Mouse (Mus musculus): ENCODE data around the gene Gm2663. TPM values are rescaled to one million over a fixed set of nuclear protein-coding genes. Genes with fewer than 3 reads are reported as not detected.
"Not testable (repeated sequence)": the region's sequence is repeated elsewhere in the genome, so short reads cannot be mapped to it uniquely, and the experiment has no call there.

The Gm2663 gene
- total RNA-seq (2022), result not detected

GRCm38 (mm10) chr6:40999379-40999778, at the start of gene Gm2663:
Gene Gm2663 (minus strand): TSS chr6:40999479.
- DNase-seq (ENCODE audit: low spot score), result not testable (repeated sequence)

GRCm38 (mm10) chr6:41048602-41049001, 49.3 kb upstream of the Gm2663 start:
- no peak for DNase-seq (ENCODE audit: low spot score)

- no peak for DNase-seq (ENCODE audit: low spot score)
These were observed 48.7 kb upstream of the Gm2663 start for GRCm38 (mm10) chr6:41047961-41048360.

- DNase-seq (ENCODE audit: low spot score), result no peak
These were observed 47.9 kb upstream of the Gm2663 start for GRCm38 (mm10) chr6:41047202-41047601.

GRCm38 (mm10) chr6:41046553-41046952, 47.3 kb upstream of the Gm2663 start:
- no peak for DNase-seq (ENCODE audit: low spot score)

GRCm38 (mm10) chr6:41044753-41045152, 45.5 kb upstream of the Gm2663 start:
- no peak for DNase-seq (ENCODE audit: low spot score)

GRCm38 (mm10) chr6:41044314-41044713, 45.0 kb upstream of the Gm2663 start:
- DNase-seq (ENCODE audit: low spot score), result no peak

GRCm38 (mm10) chr6:41035409-41035808, 36.1 kb upstream of the Gm2663 start, which contains the start of gene 2210010C04Rik:
Gene 2210010C04Rik (minus strand): TSS chr6:41035509.
- no peak for DNase-seq (ENCODE audit: low spot score)

- no peak for DNase-seq (ENCODE audit: low spot score)
These were observed 33.5 kb upstream of the Gm2663 start for GRCm38 (mm10) chr6:41032802-41033201.

- DNase-seq (ENCODE audit: low spot score), result no peak
These were observed 33.0 kb upstream of the Gm2663 start for GRCm38 (mm10) chr6:41032231-41032630.

GRCm38 (mm10) chr6:41030821-41031220, 31.5 kb upstream of the Gm2663 start:
- no peak for DNase-seq (ENCODE audit: low spot score)

GRCm38 (mm10) chr6:41027053-41027452, 27.8 kb upstream of the Gm2663 start:
- DNase-seq (ENCODE audit: low spot score), result peak; percentile 36

- DNase-seq (ENCODE audit: low spot score), result no peak
These were observed 26.8 kb upstream of the Gm2663 start for GRCm38 (mm10) chr6:41025873-41026650.

GRCm38 (mm10) chr6:41019140-41019539, 19.9 kb upstream of the Gm2663 start:
- no peak for DNase-seq (ENCODE audit: low spot score)

GRCm38 (mm10) chr6:41018629-41019028, 19.4 kb upstream of the Gm2663 start:
- no peak for DNase-seq (ENCODE audit: low spot score)

- no peak for DNase-seq (ENCODE audit: low spot score)
These were observed 15.8 kb upstream of the Gm2663 start for GRCm38 (mm10) chr6:41015065-41015464.

- not testable (repeated sequence) for DNase-seq (ENCODE audit: low spot score)
These were observed 34.8 kb downstream of the Gm2663 start, which contains the start of gene 1810009J06Rik for GRCm38 (mm10) chr6:40964454-40964853. Gene 1810009J06Rik (plus strand): TSS chr6:40964754.

- no peak for DNase-seq (ENCODE audit: low spot score)
These were observed 45.6 kb downstream of the Gm2663 start for GRCm38 (mm10) chr6:40953716-40954115.

GRCm38 (mm10) chr6:40951770-40952169, 47.5 kb downstream of the Gm2663 start, which contains the start of gene Gm4744:
Gene Gm4744 (minus strand): TSS chr6:40951870.
- no peak for DNase-seq (ENCODE audit: low spot score)

All from heart, adult 8-10 months (tissue).